Mouse (Mus musculus) CD4-positive, CD25-positive, alpha-beta regulatory T cell, adult 4 months (primary cell): ENCODE results near the gene Fbf1. TPM values are rescaled to one million over a fixed set of nuclear protein-coding genes. Genes with fewer than 3 reads are reported as not detected.
"Not testable (repeated sequence)": the region's sequence is repeated elsewhere in the genome, so short reads cannot be mapped to it uniquely, and the experiment has no call there.

ENCODE experiments used
- ATAC-seq: one replicate; pipeline ENCODE4 v1.8.0; 2017
- polyA plus RNA-seq, 2 experiments: library from polyadenylated mRNA; unstranded; fragments of 100-300 nt; shearing (Covaris generic); gene quantifications; one replicate each; pipeline ENCODE4 v1.2.1; 2017

Fbf1 gene
- polyA plus RNA-seq, 2 experiments from 2014 or later: 2.8 to 5.2 TPM

- ATAC-seq: no peak
These were observed 60.8 kb downstream of the Fbf1 start for GRCm38 (mm10) chr11:116106963-116107776.

DNA sequence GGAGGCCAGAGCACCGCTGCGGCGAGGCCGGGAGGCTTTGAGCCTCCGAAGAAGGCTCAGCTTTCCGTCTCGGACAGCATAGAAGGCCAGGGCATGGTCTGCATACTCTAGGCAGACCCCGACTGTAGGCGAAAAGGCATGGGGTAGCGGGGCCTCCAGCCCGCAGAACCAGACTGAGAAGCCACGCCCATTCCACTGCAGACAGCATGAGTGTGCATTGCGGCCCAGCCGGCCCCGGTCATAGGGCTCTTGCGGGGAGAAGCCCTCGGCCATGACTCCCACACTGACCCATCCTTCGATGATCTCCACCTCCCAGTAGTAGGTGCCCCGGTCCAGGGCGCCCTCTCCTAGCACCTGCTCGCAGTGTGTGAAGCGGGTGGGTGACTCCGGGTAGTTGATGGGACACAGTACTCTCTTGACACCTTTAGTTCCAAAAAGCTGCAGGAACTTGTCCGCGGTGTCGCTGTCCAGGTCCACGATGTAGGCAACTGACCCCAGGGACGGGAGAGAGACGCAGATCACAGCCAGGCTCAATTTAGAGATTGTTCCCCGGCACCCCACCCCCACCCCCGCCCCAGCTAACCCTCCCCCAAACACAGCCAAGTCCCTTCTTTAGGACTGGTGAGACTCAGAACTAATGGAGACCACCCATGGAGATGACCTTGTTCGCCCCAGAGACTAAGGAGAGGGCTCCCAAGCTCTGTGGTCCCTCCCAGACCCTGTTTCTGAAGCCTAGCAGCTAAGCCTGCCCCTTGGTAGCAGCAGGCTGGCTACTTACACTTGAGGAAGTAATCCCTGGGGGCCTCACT, 61.6 kb downstream of the Fbf1 start:
- no peak for ATAC-seq

DNA sequence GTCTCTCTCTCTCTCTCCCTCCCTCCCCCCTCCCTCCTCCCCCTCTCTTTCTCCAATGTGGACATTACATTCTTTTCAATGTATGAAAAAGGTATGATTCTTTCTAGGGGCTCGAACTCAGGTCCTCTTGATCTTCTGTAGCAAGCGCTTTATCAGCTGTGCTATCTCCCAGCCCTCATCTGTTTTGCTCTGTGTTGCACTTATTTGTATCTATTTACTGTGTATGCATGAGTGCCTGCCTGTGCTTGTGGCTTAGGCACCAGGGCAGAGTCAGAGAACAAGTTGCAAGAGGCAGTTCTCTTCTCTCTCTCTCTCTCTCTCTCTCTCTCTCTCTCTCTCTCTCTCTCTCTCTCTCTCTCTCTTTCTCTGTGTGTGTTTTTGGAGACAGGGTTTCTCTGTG, 62.9 kb downstream of the Fbf1 start:
- ATAC-seq: no peak

DNA sequence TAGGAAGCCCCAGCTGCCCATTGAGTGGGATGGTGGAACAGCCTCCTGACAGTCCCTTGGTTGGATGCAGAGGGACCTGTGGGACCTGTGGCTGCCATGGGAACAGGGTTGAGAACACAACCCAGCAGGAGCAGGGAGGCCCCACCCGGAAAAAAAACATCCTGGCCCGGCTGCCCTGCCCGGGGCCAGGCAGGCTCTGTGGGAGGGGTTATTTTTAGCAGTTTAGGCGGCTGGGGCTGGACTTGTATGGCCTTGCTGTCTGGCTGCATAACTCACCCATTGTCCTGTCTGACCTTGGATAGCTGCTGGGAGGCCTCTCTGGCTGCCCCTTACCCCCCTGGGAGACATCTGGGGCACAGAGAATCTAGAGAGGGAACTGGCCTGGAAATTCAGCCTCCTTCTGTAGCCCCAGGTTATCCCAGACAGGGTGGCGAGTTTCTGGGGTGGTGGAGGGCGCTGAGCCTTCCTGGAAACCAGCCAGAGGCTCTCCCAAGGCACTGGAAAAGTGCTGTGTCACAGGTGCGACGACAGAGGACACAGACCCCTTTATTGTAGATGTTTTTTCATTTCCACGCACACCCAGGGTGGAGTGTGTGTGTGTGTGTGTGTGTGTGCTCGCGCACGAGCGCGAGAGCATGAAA, 63.8 kb downstream of the Fbf1 start:
- no peak for ATAC-seq

GRCm38 (mm10) chr11:116103572-116103971, 64.4 kb downstream of the Fbf1 start:
- no peak for ATAC-seq

DNA sequence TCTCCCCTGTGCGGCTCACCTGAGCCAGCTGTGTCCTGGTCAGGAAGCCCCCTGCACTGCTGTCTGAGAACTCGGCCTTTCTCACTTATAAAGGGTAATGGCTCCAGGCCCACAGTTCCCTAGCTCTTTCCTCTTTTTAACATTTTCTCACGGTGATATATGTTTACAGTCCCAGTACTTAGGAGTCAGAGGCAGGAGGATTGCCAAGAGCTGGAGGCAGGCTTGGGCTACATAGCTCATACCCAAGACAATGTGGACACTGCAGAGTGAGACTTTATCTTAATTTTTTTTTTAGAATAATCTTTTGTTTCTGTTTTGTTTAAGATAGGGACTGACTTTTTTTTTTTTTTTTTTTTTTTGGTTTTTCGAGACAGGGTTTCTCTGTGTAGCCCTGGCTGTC, 65.5 kb downstream of the Fbf1 start:
- ATAC-seq: no peak

DNA sequence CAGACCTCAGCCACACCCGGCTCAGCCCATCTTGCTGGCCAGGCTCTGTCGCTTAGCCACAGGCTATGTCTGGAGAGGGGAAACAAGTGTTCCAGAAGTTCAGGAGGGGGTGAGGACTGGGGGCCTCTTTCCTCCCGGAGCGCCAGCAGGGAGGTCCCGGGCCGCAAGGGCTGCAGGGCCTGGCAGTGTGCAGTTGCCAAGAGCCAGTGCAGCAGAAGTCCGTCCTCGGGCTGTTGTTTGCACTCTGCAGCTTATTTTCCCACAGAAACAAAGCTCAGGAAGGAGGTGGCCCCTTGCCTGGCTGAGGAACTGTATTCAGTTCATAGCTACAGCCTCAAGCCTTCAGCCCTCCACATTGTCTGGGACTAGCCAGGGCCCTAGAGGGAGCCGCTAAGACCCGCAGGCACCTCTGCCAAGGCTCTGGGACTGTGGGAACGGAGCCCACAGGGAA, 66.0 kb downstream of the Fbf1 start:
- no peak for ATAC-seq

DNA sequence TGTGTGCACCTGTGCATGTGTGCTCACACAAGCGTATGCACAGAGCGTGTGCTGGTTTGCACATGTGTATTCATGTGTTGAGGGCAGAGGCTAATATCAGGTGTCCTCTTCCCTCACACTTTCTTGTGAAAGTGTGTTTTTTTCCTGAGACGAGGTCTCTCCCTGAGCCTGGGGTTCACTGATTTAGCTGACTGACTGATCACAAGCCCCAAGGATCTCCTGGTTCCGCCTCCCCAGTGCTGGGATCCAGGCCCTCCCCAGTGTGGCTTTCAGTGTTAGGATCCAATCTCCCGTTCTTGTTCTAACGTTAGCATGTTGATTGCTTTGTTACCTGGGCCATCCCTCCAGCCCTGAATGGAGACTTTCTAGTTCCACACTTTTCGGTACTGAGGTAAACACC, 67.1 kb downstream of the Fbf1 start:
- ATAC-seq: no peak

DNA sequence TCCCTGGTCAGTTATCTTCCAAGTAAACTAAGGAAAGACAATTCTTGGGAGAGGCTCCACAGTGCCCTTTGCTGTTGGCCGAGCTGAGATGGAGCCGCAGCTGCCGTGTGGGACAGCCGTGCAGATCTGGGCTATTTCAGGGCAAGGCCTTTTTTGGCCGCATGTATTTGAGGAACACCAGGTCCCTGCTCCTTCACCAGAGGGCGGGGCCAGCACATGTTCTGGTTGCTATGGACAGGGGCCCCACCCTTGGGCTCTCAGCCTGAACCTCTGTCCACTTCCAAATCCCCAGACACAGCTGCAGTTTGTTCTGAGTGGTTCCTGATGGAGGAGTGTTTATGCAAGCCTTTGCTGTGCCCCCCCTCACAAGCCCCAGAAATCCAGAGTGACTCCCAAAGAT, 67.6 kb downstream of the Fbf1 start:
- ATAC-seq: no peak

GRCm38 (mm10) chr11:116099462-116099861, 68.5 kb downstream of the Fbf1 start:
- ATAC-seq: no peak

- ATAC-seq: no peak
These were observed 69.1 kb downstream of the Fbf1 start for GRCm38 (mm10) chr11:116098711-116099460.

DNA sequence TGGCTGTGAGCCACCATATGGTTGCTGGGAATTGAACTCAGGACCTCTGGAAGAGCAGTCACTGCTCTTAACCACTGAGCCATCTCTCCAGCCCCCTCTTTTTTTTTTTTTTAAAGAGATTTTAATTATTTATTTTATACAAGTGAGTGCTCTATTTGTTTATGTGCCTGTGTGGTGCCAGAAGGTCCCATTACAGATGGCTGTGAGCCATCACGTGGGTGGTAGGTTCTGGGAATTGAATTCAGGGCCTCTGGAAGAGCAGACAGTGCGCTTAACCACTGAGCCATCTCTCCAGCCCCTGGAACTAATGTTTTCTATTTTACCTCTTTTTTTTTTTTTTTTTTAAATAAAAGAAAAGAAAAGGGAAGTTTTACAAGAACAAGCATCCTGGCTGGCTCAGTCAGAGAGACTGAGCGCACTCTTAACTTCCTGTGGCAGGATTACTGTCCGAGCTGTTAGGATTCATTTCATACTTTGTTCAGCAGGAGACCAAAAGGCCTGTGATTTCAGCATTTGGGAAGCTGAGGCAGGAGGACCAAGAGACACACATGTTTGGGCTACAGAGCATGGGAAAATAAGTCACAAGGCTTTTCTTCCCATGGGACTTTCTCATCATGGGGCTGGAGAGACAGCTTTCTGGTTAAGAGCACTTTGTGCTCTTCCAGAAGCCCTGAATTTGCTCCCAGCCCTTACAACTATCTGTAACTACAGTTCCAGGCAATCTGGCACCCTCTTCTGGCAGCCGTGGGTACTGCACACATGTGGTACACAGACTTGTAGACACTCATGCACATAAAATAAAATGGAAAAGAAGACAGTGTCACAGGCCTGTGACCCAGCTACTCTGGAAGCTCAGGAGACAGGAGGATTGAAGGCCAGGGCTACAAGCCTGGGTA, 71.5 kb downstream of the Fbf1 start:
- ATAC-seq: no peak

GRCm38 (mm10) chr11:116095573-116095972, 72.4 kb downstream of the Fbf1 start:
- no peak for ATAC-seq

GRCm38 (mm10) chr11:116093771-116094565, 74.0 kb downstream of the Fbf1 start:
- ATAC-seq: no peak

GRCm38 (mm10) chr11:116092959-116093358, 75.0 kb downstream of the Fbf1 start:
- ATAC-seq: not testable (repeated sequence)

Other genes with a start within 250 kb of the Fbf1 start
- 10 to 100 TPM; 42.0 to 46.9 TPM for gene Sap30bp, start 234.9 kb downstream of the Fbf1 start, polyA plus RNA-seq
- gene Recql5, start 234.7 kb downstream of the Fbf1 start, polyA plus RNA-seq: 10 to 100 TPM; 21.9 to 41.9 TPM
- gene Itgb4, start 193.5 kb downstream of the Fbf1 start, polyA plus RNA-seq: not detected
- 10 to 100 TPM; 13.1 to 18.4 TPM for gene Galk1, start 155.4 kb downstream of the Fbf1 start, polyA plus RNA-seq
- 1,000 to 10,000 TPM; 1,562 to 1,754 TPM for gene H3f3b, start 140.2 kb downstream of the Fbf1 start, polyA plus RNA-seq
- 10 to 100 TPM; 10.4 to 16.1 TPM for gene Unk, start 137.8 kb downstream of the Fbf1 start, polyA plus RNA-seq
- gene Unc13d, start 90.2 kb downstream of the Fbf1 start, polyA plus RNA-seq: 100 to 1,000 TPM in 1 of 2 experiments, 10 to 100 TPM in 1; 73.8 to 138 TPM
- 100 to 1,000 TPM; 133 to 265 TPM for gene Wbp2, start 81.2 kb downstream of the Fbf1 start, polyA plus RNA-seq
- not detected for gene Trim47, start 41.0 kb downstream of the Fbf1 start, polyA plus RNA-seq
- 10 to 100 TPM; 14.4 to 17.9 TPM for gene Trim65, start 37.0 kb downstream of the Fbf1 start, polyA plus RNA-seq
- 10 to 100 TPM; 22.7 to 25.5 TPM for gene Mrpl38, start 29.3 kb downstream of the Fbf1 start, polyA plus RNA-seq
- gene Ten1, start 30.7 kb upstream of the Fbf1 start, polyA plus RNA-seq: 10 to 100 TPM; 44.6 to 49.5 TPM
- 10 to 100 TPM; 16.9 to 24.2 TPM for gene Acox1, start 30.9 kb upstream of the Fbf1 start, polyA plus RNA-seq
- gene Evpl, start 69.9 kb upstream of the Fbf1 start, polyA plus RNA-seq: not detected
- gene Srp68, start 106.1 kb upstream of the Fbf1 start, polyA plus RNA-seq: 10 to 100 TPM; 39.5 to 53.9 TPM
- gene Galr2, start 112.8 kb upstream of the Fbf1 start, polyA plus RNA-seq: not detected
- 100 to 1,000 TPM in 1 of 2 experiments, 10 to 100 TPM in 1; 98.4 to 123 TPM for gene Exoc7, start 139.1 kb upstream of the Fbf1 start, polyA plus RNA-seq
- not detected for gene Foxj1, start 167.2 kb upstream of the Fbf1 start, polyA plus RNA-seq
- 1 to 10 TPM; 8.4 to 8.8 TPM for gene Rnf157, start 244.9 kb upstream of the Fbf1 start, polyA plus RNA-seq